Mouse (Mus musculus) megakaryocyte, embryonic 14.5 days (primary cell): Measurements from ENCODE around the gene Rev3l.

Experiments used
- FLI1 ChIP-seq: IDR thresholded peaks from 2 replicates; pipeline ENCODE4 v1.6.1; 2012; ENCODE audit warnings: low read length, inconsistent platforms, mixed read lengths
- GATA1 ChIP-seq: IDR thresholded peaks from 3 replicates; pipeline ENCODE4 v1.6.1; 2012; ENCODE audit warnings: mixed read lengths, low read length, inconsistent platforms, borderline replicate concordance

DNA sequence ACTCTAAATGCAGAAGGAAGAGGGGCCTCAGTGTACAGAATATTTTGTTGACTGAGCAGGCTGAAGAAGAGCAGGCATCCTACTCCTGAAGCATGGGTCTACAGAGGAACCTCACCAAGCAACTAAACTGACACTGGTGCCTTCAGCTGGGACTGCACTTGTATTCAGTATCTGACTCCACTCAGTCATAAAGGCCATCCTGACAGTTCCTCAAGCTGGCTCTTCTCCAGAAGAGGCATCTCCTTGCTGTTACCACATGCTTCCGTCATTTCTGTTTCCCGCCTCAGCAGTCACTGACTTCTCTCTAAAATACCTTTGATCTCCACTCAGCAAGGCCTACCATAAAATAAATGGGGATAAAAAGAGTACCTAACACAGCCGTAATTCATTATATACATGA is 44.1 kb upstream of the Rev3l start:
- TF ChIP-seq GATA1 (no peak), FLI1 (no peak)
